Mouse (Mus musculus) testis, postnatal 14 days (tissue): ENCODE measurements around the gene Ovol3.
"Not testable (repeated sequence)": the region's sequence is repeated elsewhere in the genome, so short reads cannot be mapped to it uniquely, and the experiment has no call there.

Experiments used
- DNase-seq: peaks from one replicate; pipeline ENCODE4 v3.0.0; 2021; ENCODE audit warnings: low spot score

Gene Ovol3

GRCm38 (mm10) chr7:30235625-30236024 lies at the start of gene Ovol3:
Gene Ovol3 (minus strand): TSS chr7:30235725.
- DNase-seq = no peak

GRCm38 (mm10) chr7:30282740-30283139 lies 47.2 kb upstream of the Ovol3 start:
- no peak for DNase-seq

GRCm38 (mm10) chr7:30281522-30281921 lies 46.0 kb upstream of the Ovol3 start:
- DNase-seq = no peak

GRCm38 (mm10) chr7:30280670-30281138 lies 45.2 kb upstream of the Ovol3 start:
- DNase-seq = peak; percentile 88

- peak; percentile 96 for DNase-seq
Measured at GRCm38 (mm10) chr7:30279951-30280669, 44.6 kb upstream of the Ovol3 start, which contains the start of the genes Thap8 and Wdr62. Gene Thap8 (plus strand): TSS chr7:30280094. Gene Wdr62 (minus strand): TSS chr7:30280419.

- DNase-seq = no peak
Measured at GRCm38 (mm10) chr7:30279536-30279935, 44.0 kb upstream of the Ovol3 start.

GRCm38 (mm10) chr7:30278911-30279310 lies 43.4 kb upstream of the Ovol3 start:
- DNase-seq = no peak

GRCm38 (mm10) chr7:30274383-30274782 lies 38.9 kb upstream of the Ovol3 start:
- DNase-seq = peak; percentile 72

- no peak for DNase-seq
Measured at GRCm38 (mm10) chr7:30269641-30270040, 34.1 kb upstream of the Ovol3 start.

GRCm38 (mm10) chr7:30266780-30267179 lies 31.3 kb upstream of the Ovol3 start:
- peak; percentile 54 for DNase-seq

- no peak for DNase-seq
Measured at GRCm38 (mm10) chr7:30265935-30266334, 30.4 kb upstream of the Ovol3 start.

GRCm38 (mm10) chr7:30265531-30265930 lies 30.0 kb upstream of the Ovol3 start:
- DNase-seq = no peak

- DNase-seq = no peak
Measured at GRCm38 (mm10) chr7:30265041-30265440, 29.5 kb upstream of the Ovol3 start.

- DNase-seq = peak; percentile 69
Measured at GRCm38 (mm10) chr7:30251956-30252954, 16.7 kb upstream of the Ovol3 start.

GRCm38 (mm10) chr7:30237374-30237773 lies 1.8 kb upstream of the Ovol3 start:
- DNase-seq = not testable (repeated sequence)

- DNase-seq = no peak
Measured at GRCm38 (mm10) chr7:30235091-30235490, 434 bp downstream of the Ovol3 start.

- DNase-seq = no peak
Measured at GRCm38 (mm10) chr7:30234276-30234858, 1.2 kb downstream of the Ovol3 start.

- peak; percentile 27 for DNase-seq
Measured at GRCm38 (mm10) chr7:30233387-30233786, 2.1 kb downstream of the Ovol3 start.

GRCm38 (mm10) chr7:30232631-30233148 lies 2.8 kb downstream of the Ovol3 start:
- DNase-seq = peak; percentile 61

GRCm38 (mm10) chr7:30231669-30232454 lies 3.7 kb downstream of the Ovol3 start, which contains the start of the genes Polr2i and Tbcb:
Gene Polr2i (plus strand): TSS chr7:30231948.
Gene Tbcb (minus strand): TSS chr7:30232272.
- DNase-seq = peak; percentile 98

GRCm38 (mm10) chr7:30231328-30231668 lies 4.2 kb downstream of the Ovol3 start:
- DNase-seq = no peak
